Mouse (Mus musculus): ENCODE results near the gene Sumf2. TPM values are rescaled to one million over a fixed set of nuclear protein-coding genes. Genes with fewer than 3 reads are reported as not detected.

The Sumf2 gene
- 10 to 100 TPM; 20.2 to 20.8 TPM for total RNA-seq (2021)
- long read RNA-seq, experiment 1, transcript Sumf2-204 (9 exons, 2,264 nt), result major isoform, 13 of 19 reads
- long read RNA-seq, experiment 1, partial matches to known transcripts, result 3 of 19 reads
- long read RNA-seq, experiment 1, other reads (novel, unspliced or antisense), result 2 of 19 reads
- long read RNA-seq, experiment 2, transcript Sumf2-204 (9 exons, 2,264 nt), result major isoform, 13 of 21 reads
- long read RNA-seq, experiment 2, partial matches to known transcripts, result 1 of 21 reads
- long read RNA-seq, experiment 2, other reads (novel, unspliced or antisense), result 6 of 21 reads

DNA sequence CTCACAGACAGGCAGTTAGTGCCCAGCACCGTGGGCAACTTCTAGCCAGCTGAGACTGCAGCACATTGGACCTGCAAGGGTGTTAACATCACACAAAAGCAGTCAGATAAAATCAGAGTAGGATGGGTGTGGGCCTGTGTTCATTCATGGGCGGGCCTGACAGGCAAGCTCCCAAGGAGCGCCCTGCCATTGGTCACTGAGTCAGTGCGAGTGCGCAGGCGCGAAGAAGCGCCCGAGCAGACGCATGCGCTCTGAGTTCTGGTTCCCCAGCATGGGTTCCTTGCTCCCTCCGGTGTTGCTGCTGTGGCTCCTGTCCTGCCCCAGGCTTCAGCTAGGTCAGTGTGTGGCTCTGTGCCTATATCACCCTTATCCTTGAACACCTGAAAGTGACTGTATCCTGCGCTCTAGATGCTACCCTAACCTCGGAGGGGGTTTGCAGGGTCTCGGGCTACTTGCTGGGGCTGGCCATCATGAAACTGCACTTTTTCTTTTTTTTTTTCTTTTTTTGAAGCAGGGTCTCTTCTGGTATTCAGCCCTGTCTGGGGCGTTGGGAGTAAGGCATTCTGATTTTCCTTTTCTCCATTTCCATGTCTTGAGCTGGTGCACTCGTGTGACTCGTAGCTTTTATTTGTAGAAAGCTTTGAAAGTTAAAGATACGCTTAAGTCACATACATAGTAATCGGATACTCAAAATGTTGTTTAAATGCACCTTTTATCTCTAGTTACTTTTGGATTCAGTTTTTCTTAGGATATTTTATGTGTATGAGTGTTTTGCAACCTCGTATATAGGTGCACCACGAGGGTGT, at the start of gene Sumf2:
Gene Sumf2 (plus strand): TSS at position 235 of the 806 bp plus-strand sequence.
- peak; percentile 94 to 95 for DNase-seq (ENCODE audit: extremely low spot score in 1 of 2, low spot score in 2 of 2)
- peak within 1 kb of the TSS; percentile 69 for H3K27ac ChIP-seq
- peak within 1 kb of the TSS; percentile 78 for H3K4me3 ChIP-seq
- TF ChIP-seq CTCF (IDR thresholded peaks at IDR 0.05), result no peak; the same call in 1 of the 2 replicates
- intact Hi-C loops (cut with DNase I), result no loop called here

DNA sequence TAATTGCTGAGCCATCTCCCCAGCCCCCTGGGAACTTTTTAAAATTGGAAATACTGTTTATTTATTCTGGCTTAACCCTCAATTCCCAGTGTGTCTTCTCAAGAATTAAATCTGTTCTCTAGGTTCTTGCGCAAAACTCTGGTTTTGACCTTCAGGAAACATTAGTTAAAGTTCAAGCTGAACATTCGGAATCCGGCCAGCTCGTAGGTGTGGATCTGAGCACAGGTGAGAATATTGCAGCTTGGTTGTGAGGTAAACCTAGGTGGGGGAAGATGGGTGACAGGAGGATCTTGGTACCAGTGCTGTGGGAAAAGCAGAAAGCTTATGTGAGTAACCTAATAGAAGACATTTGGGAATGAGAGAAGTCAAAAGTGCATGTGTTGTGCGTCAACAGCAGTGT, 1.9 kb upstream of the Sumf2 start:
- Histone ChIP-seq H3K4me3 (no peak overlapping the region), H3K27ac (no peak overlapping the region)
- no peak for DNase-seq (ENCODE audit: extremely low spot score in 1 of 2, low spot score in 2 of 2)
- no peak for TF ChIP-seq CTCF (IDR thresholded peaks at IDR 0.05)
- intact Hi-C loops (cut with DNase I), result no loop called here

DNA sequence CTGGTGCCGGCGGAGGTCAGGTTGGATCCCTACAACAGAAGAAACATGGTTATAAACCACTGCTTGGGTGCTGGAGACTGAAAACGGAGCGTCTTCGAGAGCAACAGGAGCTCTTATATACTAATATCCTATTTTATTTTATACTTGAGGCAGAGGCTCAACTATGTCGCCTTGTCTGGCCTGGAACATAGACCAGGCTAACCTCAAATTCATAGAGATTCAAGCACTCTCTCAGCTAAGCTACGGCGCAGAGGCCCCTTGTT, 703 bp downstream of the Sumf2 start:
- intact Hi-C loops (cut with DNase I), result no loop called here
- TF ChIP-seq CTCF (IDR thresholded peaks at IDR 0.05), result no peak
- DNase-seq (ENCODE audit: extremely low spot score in 1 of 2, low spot score in 2 of 2), result no peak
- H3K4me3 ChIP-seq, result peak overlapping the region; percentile 78
- no peak overlapping the region; the same call in 1 of the 2 replicates for H3K27ac ChIP-seq

DNA sequence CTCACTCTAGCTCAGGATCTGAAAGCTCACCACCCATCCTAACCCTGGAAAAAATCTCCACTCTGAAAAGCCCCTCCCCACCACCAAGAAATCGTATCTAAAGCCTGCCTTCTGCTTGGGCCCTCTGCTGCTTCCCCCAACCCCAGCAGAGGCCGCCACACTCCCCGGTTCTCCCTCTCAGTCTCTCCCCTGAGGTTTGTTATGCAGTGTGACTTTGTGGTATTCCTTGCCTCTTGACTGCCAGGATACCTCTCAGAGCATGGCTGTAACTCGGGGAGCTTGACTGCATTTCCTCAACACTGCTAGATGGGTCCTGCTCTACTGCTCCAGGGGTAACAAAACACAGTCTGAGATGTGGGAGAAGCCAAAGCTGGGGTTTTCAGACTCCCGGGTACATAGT, 8.4 kb downstream of the Sumf2 start:
- H3K27ac ChIP-seq, result no peak overlapping the region
- no peak overlapping the region for H3K4me3 ChIP-seq
- no peak for DNase-seq (ENCODE audit: extremely low spot score in 1 of 2, low spot score in 2 of 2)
- intact Hi-C loops (cut with DNase I), result no loop called here
- no peak for TF ChIP-seq CTCF (IDR thresholded peaks at IDR 0.05)

DNA sequence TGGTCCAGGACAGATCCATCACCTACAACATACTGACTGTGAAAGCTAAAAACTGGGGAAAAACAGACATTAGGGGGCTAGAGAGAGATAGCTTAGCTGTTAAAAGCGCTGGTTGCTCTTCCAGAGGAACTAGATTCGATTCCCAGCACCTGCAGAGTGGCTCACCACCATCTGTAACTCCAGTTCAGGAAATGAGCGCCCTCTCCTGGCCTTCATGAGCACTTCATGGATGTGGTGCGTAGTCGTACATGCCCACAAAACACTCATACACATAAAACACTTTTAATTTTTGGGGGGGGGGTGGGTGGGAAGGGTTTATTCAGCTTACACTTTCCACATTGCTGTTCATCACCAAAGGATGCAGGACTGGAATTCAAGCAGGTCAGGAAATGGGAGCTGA, 9.6 kb downstream of the Sumf2 start:
- DNase-seq (ENCODE audit: extremely low spot score in 1 of 2, low spot score in 2 of 2), result no peak
- intact Hi-C loops (cut with DNase I), result no loop called here
- no peak overlapping the region for H3K27ac ChIP-seq
- H3K4me3 ChIP-seq, result no peak overlapping the region
- peak; percentile 22 for TF ChIP-seq CTCF (IDR thresholded peaks at IDR 0.05)

DNA sequence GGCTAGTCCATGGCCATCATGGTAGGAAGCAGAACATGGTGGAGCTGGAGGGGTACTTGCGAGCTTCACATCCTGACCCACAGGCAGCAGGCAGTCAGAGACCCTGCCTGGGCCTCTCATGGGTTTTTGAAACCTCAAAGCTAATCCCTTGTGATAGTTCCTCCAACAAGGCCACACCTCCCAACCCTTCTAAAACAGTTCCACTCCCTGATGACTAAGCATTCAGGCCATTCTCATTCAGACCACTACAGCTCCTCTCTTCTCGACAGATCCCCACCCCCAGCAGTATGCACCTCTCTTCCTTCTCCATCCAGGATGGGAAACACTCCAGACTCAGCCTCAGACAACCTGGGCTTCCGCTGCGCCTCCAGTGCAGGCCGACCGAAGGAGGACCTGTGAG, 15.5 kb downstream of the Sumf2 start:
- no peak overlapping the region for H3K27ac ChIP-seq
- no peak for TF ChIP-seq CTCF (IDR thresholded peaks at IDR 0.05)
- H3K4me3 ChIP-seq, result no peak overlapping the region
- no peak for DNase-seq (ENCODE audit: extremely low spot score in 1 of 2, low spot score in 2 of 2)
- intact Hi-C loops (cut with DNase I), result no loop called here

DNA sequence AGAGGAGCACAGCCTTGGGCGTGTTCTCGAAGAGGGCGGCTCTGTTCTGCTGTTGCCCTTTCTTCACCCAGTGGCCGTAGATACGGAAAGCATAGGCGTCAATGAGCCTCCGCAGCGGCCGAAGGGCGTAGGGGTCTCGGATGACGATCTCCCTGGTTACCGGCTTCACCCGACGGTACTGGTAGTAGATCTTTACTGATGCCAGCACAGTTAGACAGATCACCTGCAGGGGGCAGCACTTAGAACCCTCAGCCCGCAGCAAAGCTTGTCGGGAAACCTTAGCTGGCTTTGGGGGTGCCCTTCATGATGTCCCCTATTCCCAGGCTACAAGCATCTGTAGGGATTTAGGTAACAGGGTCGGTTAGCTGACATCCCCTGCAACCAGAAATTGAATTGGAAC, 17.7 kb downstream of the Sumf2 start:
- intact Hi-C loops (cut with DNase I), result loop anchor here (2.0 kb wide), 1 partner anchor 16 kb away; no protein-coding TSS in a partner anchor
- no peak overlapping the region for H3K4me3 ChIP-seq
- H3K27ac ChIP-seq, result no peak overlapping the region
- DNase-seq (ENCODE audit: extremely low spot score in 1 of 2, low spot score in 2 of 2), result peak; percentile 28 to 45
- peak; percentile 67 for TF ChIP-seq CTCF (IDR thresholded peaks at IDR 0.05)

DNA sequence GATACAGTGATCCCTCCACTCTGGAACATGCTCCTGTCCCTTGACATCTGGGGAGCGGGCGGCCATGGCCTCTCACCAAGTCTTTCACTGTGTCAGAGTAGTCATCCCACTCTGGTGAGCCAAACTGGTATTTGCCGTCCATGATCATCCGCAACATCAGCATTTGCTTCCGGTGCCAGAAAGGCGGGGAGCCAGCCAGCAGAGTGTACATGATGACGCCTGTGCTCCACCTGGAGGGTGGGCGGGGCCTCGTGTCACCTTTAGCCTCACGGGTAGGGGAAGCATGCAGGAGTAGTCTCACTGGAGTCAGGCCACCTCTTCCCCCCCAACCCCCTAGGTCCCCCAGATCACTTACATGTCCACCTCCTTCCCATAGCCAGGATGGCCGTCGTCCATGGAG, 19.1 kb downstream of the Sumf2 start:
- DNase-seq (ENCODE audit: extremely low spot score in 1 of 2, low spot score in 2 of 2), result no peak
- Histone ChIP-seq H3K4me3 (no peak overlapping the region), H3K27ac (no peak overlapping the region)
- intact Hi-C loops (cut with DNase I), result loop anchor here (2.0 kb wide), 1 partner anchor 15 kb away; no protein-coding TSS in a partner anchor
- TF ChIP-seq CTCF (IDR thresholded peaks at IDR 0.05), result no peak

DNA sequence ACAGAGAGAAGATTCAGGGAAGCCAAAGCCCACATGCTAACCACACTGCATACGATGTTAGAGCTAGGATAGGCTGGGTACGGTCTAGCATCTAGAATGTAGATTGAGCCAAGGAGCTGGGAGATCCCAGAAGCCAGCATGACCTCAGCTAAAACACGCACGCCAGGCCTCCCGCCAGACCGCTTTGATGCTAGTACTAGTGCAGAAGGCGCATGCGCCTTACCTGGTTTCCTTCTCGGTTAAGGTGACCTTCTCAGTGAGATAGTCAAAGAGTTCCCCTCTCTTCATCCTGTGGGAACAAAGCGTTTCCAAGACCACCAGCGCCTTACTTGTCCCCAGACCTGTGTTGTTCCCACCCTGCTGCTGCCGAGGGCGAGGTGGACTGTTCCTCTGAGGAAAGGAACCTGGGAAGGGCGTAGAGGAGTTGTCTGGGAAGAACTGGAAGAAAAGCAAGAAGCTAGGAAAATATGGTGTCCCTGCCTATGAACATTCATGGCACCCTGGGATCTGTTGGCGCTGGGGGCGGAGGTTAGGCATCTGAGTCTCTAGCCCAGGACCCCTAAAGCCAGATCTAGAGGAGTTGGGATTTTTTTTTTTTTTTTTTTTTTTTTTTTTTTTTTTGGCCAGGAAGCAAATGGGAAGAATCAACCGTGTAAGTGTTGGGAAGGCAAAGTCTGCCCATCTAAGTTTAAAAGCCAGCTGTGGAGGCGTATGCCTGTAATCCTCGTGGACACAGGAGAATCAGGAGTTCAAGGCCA, 22.6 kb downstream of the Sumf2 start:
- intact Hi-C loops (cut with DNase I), result no loop called here
- TF ChIP-seq CTCF (IDR thresholded peaks at IDR 0.05), result no peak
- Histone ChIP-seq H3K4me3 (no peak overlapping the region), H3K27ac (no peak overlapping the region)
- no peak for DNase-seq (ENCODE audit: extremely low spot score in 1 of 2, low spot score in 2 of 2)

DNA sequence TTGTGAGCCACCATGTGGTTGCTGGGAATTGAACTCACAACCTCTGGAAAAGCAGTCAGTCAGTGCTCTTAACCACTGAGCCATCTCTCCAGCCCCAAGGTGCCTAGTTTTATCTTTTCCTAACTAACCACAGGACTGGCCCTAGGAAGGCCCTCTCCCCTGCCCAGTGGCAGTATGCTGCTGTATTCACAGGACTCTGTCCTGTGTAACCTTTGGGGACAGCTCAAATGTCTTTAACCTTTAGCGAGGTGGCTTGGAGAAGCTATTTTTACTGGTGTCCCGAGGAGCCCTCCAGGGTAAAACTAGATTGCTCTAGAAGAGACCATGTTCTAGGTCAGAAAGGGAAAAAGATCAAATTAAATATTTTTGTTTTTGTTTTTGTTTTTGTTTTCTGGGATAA, 24.5 kb downstream of the Sumf2 start:
- H3K4me3 ChIP-seq, result no peak overlapping the region
- intact Hi-C loops (cut with DNase I), result no loop called here
- no peak for TF ChIP-seq CTCF (IDR thresholded peaks at IDR 0.05)
- DNase-seq (ENCODE audit: extremely low spot score in 1 of 2, low spot score in 2 of 2), result no peak
- no peak overlapping the region for H3K27ac ChIP-seq

DNA sequence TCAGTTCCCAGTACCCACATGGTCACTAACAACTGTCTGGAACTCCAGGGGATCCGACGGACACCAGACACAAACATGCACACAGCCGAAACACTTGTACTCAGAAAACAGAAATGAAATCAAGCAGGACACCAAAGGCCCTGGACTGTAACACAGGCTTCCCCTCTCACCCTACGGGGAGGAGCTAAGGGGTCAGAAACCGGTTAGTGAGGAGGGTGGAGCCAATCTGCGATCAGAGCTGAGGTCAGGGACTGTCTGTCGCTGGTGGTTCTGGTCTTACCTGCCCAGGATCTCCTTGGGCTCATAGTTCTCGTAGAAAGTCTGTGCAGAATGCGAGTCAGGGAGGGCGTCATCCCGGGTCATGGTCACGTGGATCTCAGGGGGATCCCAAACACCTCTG, 27.2 kb downstream of the Sumf2 start:
- intact Hi-C loops (cut with DNase I), result no loop called here
- Histone ChIP-seq H3K27ac (no peak overlapping the region), H3K4me3 (no peak overlapping the region)
- TF ChIP-seq CTCF (IDR thresholded peaks at IDR 0.05), result no peak
- DNase-seq (ENCODE audit: extremely low spot score in 1 of 2, low spot score in 2 of 2), result no peak

DNA sequence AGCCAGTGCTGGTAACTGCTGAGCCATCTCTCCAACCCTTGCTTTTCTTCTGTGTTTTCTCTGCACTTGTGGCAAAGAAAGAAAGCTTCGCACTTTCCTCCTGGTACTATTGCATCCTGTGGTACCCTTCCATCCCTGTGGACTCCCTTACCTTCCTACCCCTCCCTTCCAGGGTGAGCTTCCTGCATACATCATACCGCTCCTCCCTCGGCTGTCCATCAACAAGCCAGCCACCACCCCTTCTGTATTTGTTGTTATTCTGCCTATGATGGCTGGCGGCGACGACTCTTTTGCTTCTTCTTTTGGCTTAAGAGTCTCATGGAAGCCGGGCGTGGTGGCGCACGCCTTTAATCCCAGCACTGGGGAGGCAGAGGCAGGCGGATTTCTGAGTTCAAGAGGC, 28.3 kb downstream of the Sumf2 start:
- Histone ChIP-seq H3K27ac (no peak overlapping the region), H3K4me3 (no peak overlapping the region)
- no peak for DNase-seq (ENCODE audit: extremely low spot score in 1 of 2, low spot score in 2 of 2)
- TF ChIP-seq CTCF (IDR thresholded peaks at IDR 0.05), result no peak
- intact Hi-C loops (cut with DNase I), result no loop called here

Measured in left cerebral cortex, adult 2 months (tissue).